8 mouse cellular contexts compared by ENCODE assay signal in the genomic region with DNA sequence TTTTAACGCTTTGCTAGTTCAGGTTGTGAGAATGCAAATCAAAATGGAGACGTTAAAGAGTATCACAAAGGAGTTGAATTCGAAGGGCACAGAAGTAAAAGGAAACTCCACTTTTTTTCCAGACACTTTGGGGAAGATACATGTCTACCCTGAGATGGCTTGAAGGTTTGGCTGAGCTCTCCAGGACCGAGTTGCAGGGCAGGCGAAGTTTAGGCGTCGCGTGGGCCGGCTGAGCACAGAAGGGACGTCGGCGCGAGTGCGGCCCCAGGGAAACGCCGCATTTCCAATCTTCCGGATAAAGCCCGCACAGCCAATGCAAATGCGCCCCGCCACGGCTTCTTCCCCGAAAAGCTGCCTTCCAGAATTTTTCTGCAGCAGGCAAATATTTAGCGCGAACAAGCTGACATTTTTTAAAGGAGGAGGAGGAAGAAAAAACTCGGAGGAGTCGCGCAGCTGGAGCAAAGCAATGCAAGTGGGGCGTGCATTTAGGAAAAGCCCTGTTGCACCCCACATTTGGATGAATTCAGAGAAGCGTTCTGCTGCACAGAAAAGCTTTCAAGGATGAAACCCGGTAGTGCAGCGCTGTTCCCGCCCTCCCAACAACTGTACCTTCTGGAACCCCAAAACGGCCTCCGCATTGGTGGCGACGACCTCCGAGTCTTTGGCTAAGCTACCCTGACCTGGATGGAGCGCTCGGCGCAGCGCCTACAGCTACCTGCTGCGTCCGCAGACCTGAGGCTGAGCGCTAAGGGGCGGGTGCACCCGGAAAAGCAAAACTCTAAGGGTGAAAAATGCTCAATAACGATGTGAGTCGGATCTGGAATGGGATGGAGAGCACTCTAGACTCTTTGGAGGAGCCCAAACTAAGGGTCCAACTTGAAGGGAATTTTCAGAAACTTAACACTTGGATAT. TPM values are rescaled to one million over a fixed set of nuclear protein-coding genes. Genes with fewer than 3 reads are reported as not detected.
DNase-seq lines count a peak whose midpoint lies in the region; ATAC-seq and TF ChIP-seq lines count a peak whose summit lies in the region.

No protein-coding gene starts in this region.

- H3K9me3 ChIP-seq in heart, embryonic 15.5 days (replicated peaks), result no peaks in the 10 kb centered on the region
- no peaks in the 10 kb centered on the region for H3K9me3 ChIP-seq in forebrain, postnatal 0 days (ENCODE audit: low read length)
- no peaks in the 10 kb centered on the region for H3K9me3 ChIP-seq in liver, embryonic 15.5 days (replicated peaks)

- ATAC-seq in heart, embryonic 15.5 days (replicated peaks; ENCODE audit: insufficient number of reproducible peaks, insufficient read depth, low FRiP score, low read depth), result no peak
- ATAC-seq in forebrain, postnatal 0 days, result no peak
- no peak for ATAC-seq in liver, embryonic 15.5 days (ENCODE audit: insufficient read depth)

- peaks cover 29% of the 10 kb centered on the region for H3K4me1 ChIP-seq in heart, embryonic 15.5 days (replicated peaks)
- peaks cover 16% of the 10 kb centered on the region for H3K4me1 ChIP-seq in forebrain, postnatal 0 days (ENCODE audit: insufficient read depth)
- no peaks in the 10 kb centered on the region for H3K4me1 ChIP-seq in liver, embryonic 15.5 days (replicated peaks)

- H3K4me2 ChIP-seq in heart, embryonic 15.5 days, result peak overlapping the region; percentile 62
- peak overlapping the region; percentile 63 for H3K4me2 ChIP-seq in forebrain, postnatal 0 days (ENCODE audit: low read depth)
- H3K4me2 ChIP-seq in liver, embryonic 15.5 days, result 0 out of 2 replicates have a peak overlapping the region, but pooled peaks have one; percentile 13

- H3K9ac ChIP-seq in heart, embryonic 15.5 days, result no peak overlapping the region
- 0 out of 2 replicates have a peak overlapping the region, but pooled peaks have one; percentile 22 for H3K9ac ChIP-seq in forebrain, postnatal 0 days
- no peak overlapping the region for H3K9ac ChIP-seq in liver, embryonic 15.5 days

- no peak overlapping the region for H3K27ac ChIP-seq in heart, embryonic 15.5 days
- no peak overlapping the region for H3K27ac ChIP-seq in forebrain, postnatal 0 days (ENCODE audit: low read depth, low read length)
- no peak overlapping the region for H3K27ac ChIP-seq in liver, embryonic 15.5 days (replicated peaks)

- under 1% methylated on average over 48 of the region's 48 CpGs for WGBS in heart, embryonic 15.5 days
- under 1% methylated on average over 48 of the region's 48 CpGs for WGBS in forebrain, postnatal 0 days
- 1% methylated on average over 48 of the region's 48 CpGs for WGBS in liver, embryonic 15.5 days (ENCODE audit: insufficient replicate concordance)

- H3K27me3 ChIP-seq in heart, embryonic 15.5 days, result peaks cover 68% of the 10 kb centered on the region
- peaks cover 54% of the 10 kb centered on the region for H3K27me3 ChIP-seq in forebrain, postnatal 0 days (ENCODE audit: insufficient read depth, low read length)
- peaks cover 77% of the 10 kb centered on the region for H3K27me3 ChIP-seq in liver, embryonic 15.5 days

- DNase-seq in heart, adult 9 months (ENCODE audit: low spot score in 2 of 2), result no peak
- DNase-seq in ZHBTc4 (ENCODE audit: low read depth, low spot score), result peak; percentile 50
- DNase-seq in forebrain, postnatal 0 days, result peak; percentile 55
- DNase-seq in ovary, postnatal 14 days (ENCODE audit: low spot score), result no peak
- DNase-seq in c-Kit-positive CD71-positive TER-119-positive erythroid progenitor cells, embryonic 14.5 days (ENCODE audit: low spot score), result no peak
- no peak for DNase-seq in lung, postnatal 4 days

- no peaks in the 10 kb centered on the region for H3K36me3 ChIP-seq in heart, embryonic 15.5 days
- no peaks in the 10 kb centered on the region for H3K36me3 ChIP-seq in forebrain, postnatal 0 days (ENCODE audit: insufficient read depth)
- no peaks in the 10 kb centered on the region for H3K36me3 ChIP-seq in liver, embryonic 15.5 days (replicated peaks)

- TF ChIP-seq CTCF in forebrain, postnatal 0 days (IDR thresholded peaks at IDR 0.05; ENCODE audit: low read depth), result no peak

- H3K4me3 ChIP-seq in heart, embryonic 15.5 days, result peak overlapping the region; percentile 44
- peak overlapping the region; percentile 38 for H3K4me3 ChIP-seq in forebrain, postnatal 0 days (ENCODE audit: low read depth, low read length)
- no peak overlapping the region for H3K4me3 ChIP-seq in liver, embryonic 15.5 days (replicated peaks)

RNA-seq across cellular contexts. Expression of gene Hpse2, which starts 1.9 kb away (rescaled TPM):
- polyA plus RNA-seq in heart, embryonic 15.5 days (2015; fragmentation: Nextera tagmentation; extraction: Ambion mirVana), result 0.66 and 1.4 TPM in 2 replicates
- 0.54 and 0.57 TPM in 2 replicates for total RNA-seq in forebrain, postnatal 0 days (2014; rRNA removed)
- polyA plus RNA-seq in forebrain, postnatal 0 days (2015; fragmentation: Nextera tagmentation; extraction: Ambion mirVana), result 0.16 and 0.34 TPM in 2 replicates
- polyA plus RNA-seq in liver, embryonic 15.5 days (2015; fragmentation: Nextera tagmentation; extraction: Ambion mirVana), result not detected in 2 replicates

RNA-seq across cellular contexts. Expression of gene Cnnm1, which starts 53.9 kb away (rescaled TPM):
- polyA plus RNA-seq in heart, embryonic 15.5 days (2015; fragmentation: Nextera tagmentation; extraction: Ambion mirVana), result 0.04 and 0.05 TPM in 2 replicates
- 6.9 and 7.6 TPM in 2 replicates for total RNA-seq in forebrain, postnatal 0 days (2014; rRNA removed)
- 1.7 and 2.1 TPM in 2 replicates for polyA plus RNA-seq in forebrain, postnatal 0 days (2015; fragmentation: Nextera tagmentation; extraction: Ambion mirVana)
- 0.12 and 0.21 TPM in 2 replicates for polyA plus RNA-seq in liver, embryonic 15.5 days (2015; fragmentation: Nextera tagmentation; extraction: Ambion mirVana)

Comparison
In these comparisons a context has a peak if more than half of its experiments do, and no peak if none do; other contexts are left out.
1. H3K4me2 ChIP-seq: peak in every context shown above with its lines; median percentile 63 in forebrain, postnatal 0 days; 62 in heart, embryonic 15.5 days; 13 in liver, embryonic 15.5 days.
2. DNase-seq: peak in ZHBTc4 (single experiment) and forebrain, postnatal 0 days (single experiment); none in heart, adult 9 months (0 of 2), ovary, postnatal 14 days (single experiment), c-Kit-positive CD71-positive TER-119-positive erythroid progenitor cells, embryonic 14.5 days (single experiment) and lung, postnatal 4 days (0 of 2).